Mouse (Mus musculus) embryonic facial prominence, embryonic 11.5 days (tissue): ENCODE measurements at regions not wholly inside any gene's neighbourhood (a gene's known extent, or its start where the extent isn't known, plus 50 kb on each side); places are given as distances from the start of the nearest gene placed in this dataset.

ENCODE experiments used
- ATAC-seq: fragments of 200-750 bp; cut with Nextera tagmentation; replicated peaks from 2 replicates; pipeline ENCODE4 v1.8.0; 2017; ENCODE audit warnings: low read depth; ENCODE audit not compliant: insufficient number of reproducible peaks, low FRiP score, low TSS enrichment
- DNase-seq: peaks from one replicate; pipeline ENCODE4 v3.0.0-alpha.2; 2015; ENCODE audit warnings: low spot score
- H3K27ac ChIP-seq: fragments of 300-500 bp; sonication (generic); replicated peaks from 2 replicates; pipeline ENCODE4 v1.5.1; 2014; ENCODE audit warnings: mild to moderate bottlenecking, low read depth, low read length, control low read depth
- H3K27me3 ChIP-seq: fragments of 300-500 bp; sonication (generic); 2 replicates; pipeline ENCODE4 v1.6.1; 2014; ENCODE audit warnings: mild to moderate bottlenecking, low read length, moderate library complexity, mixed read lengths; ENCODE audit not compliant: control insufficient read depth, insufficient read depth
- H3K36me3 ChIP-seq: fragments of 300-500 bp; sonication (generic); replicated peaks from 2 replicates; pipeline ENCODE4 v1.6.1; 2014; ENCODE audit warnings: low read depth, mild to moderate bottlenecking, low read length, moderate library complexity, mixed read lengths; ENCODE audit not compliant: control insufficient read depth, insufficient read depth
- H3K4me1 ChIP-seq: fragments of 300-500 bp; sonication (generic); 2 replicates; pipeline ENCODE4 v1.6.1; 2014; ENCODE audit warnings: low read length, mixed read lengths; ENCODE audit not compliant: control insufficient read depth, insufficient read depth
- H3K4me2 ChIP-seq: fragments of 300-500 bp; sonication (generic); 2 replicates; pipeline ENCODE4 v1.6.1; 2014; ENCODE audit warnings: low read depth, mild to moderate bottlenecking, control low read depth, low read length, moderate library complexity
- H3K4me3 ChIP-seq: fragments of 300-500 bp; sonication (generic); 2 replicates; pipeline ENCODE4 v1.5.1; 2014; ENCODE audit warnings: low read depth, low read length, control low read depth
- H3K9ac ChIP-seq: fragments of 300-500 bp; sonication (generic); replicated peaks from 2 replicates; pipeline ENCODE4 v1.6.1; 2014; ENCODE audit warnings: mild to moderate bottlenecking, control low read depth, low read length
- H3K9me3 ChIP-seq: fragments of 300-500 bp; sonication (generic); replicated peaks from 2 replicates; pipeline ENCODE4 v1.6.1; 2016; ENCODE audit warnings: mild to moderate bottlenecking, low read length, inconsistent platforms, mixed read lengths; ENCODE audit not compliant: control insufficient read depth
- WGBS: fragments of 180-500 bp; shearing (Covaris S2); extraction: QIAGEN DNeasy Blood & Tissue Kit; methylation state at CpG from one replicate; pipeline ENCODE4 v1.1.7; 2014; 5-methylcytosine and 5-hydroxymethylcytosine counted together

GRCm38 (mm10) chr13:90480484-90480883, 391.1 kb upstream of the Xrcc4 start:
- Histone ChIP-seq H3K27ac (no peak overlapping the region), H3K4me2 (no peak overlapping the region), H3K4me3 (no peak overlapping the region), H3K27me3 (no peaks in the 10 kb centered on the region), H3K9me3 (no peaks in the 10 kb centered on the region), H3K36me3 (no peaks in the 10 kb centered on the region), H3K4me1 (no peaks in the 10 kb centered on the region), H3K9ac (no peak overlapping the region)
- WGBS: 91% methylated on average over 4 of the region's 4 CpGs
- no peak for DNase-seq
- ATAC-seq: no peak

GRCm38 (mm10) chr13:90476880-90477279, 387.5 kb upstream of the Xrcc4 start:
- Histone ChIP-seq H3K4me1 (no peaks in the 10 kb centered on the region), H3K9me3 (no peaks in the 10 kb centered on the region)
- 92% methylated on average over 2 of the region's 2 CpGs for WGBS

GRCm38 (mm10) chr13:90474507-90474906, 385.1 kb upstream of the Xrcc4 start:
- DNase-seq (no peak), ATAC-seq (no peak)
- Histone ChIP-seq H3K4me3 (no peak overlapping the region), H3K36me3 (no peaks in the 10 kb centered on the region), H3K9ac (no peak overlapping the region), H3K4me1 (no peaks in the 10 kb centered on the region), H3K9me3 (no peaks in the 10 kb centered on the region), H3K27ac (no peak overlapping the region), H3K4me2 (no peak overlapping the region), H3K27me3 (no peaks in the 10 kb centered on the region)
- 94% methylated on average over 6 of the region's 6 CpGs for WGBS

More at GRCm38 (mm10) chr13:90476880-90477279, 387.5 kb upstream of the Xrcc4 start:
- H3K9ac ChIP-seq: no peak overlapping the region
- no peaks in the 10 kb centered on the region for H3K27me3 ChIP-seq
- ATAC-seq (no peak), DNase-seq (no peak)
- no peak overlapping the region for H3K4me2 ChIP-seq
- no peaks in the 10 kb centered on the region for H3K36me3 ChIP-seq
- H3K4me3 ChIP-seq: no peak overlapping the region
- H3K27ac ChIP-seq: no peak overlapping the region

- no peak for DNase-seq
- Histone ChIP-seq H3K9ac (no peak overlapping the region), H3K27me3 (no peaks in the 10 kb centered on the region), H3K4me1 (no peaks in the 10 kb centered on the region), H3K4me3 (no peak overlapping the region), H3K9me3 (no peaks in the 10 kb centered on the region), H3K36me3 (no peaks in the 10 kb centered on the region), H3K27ac (no peak overlapping the region), H3K4me2 (no peak overlapping the region)
- ATAC-seq: no peak
Measured at GRCm38 (mm10) chr13:90474053-90474452, 384.6 kb upstream of the Xrcc4 start.

GRCm38 (mm10) chr13:90473041-90473825, 383.8 kb upstream of the Xrcc4 start:
- H3K27me3 ChIP-seq: no peaks in the 10 kb centered on the region
- H3K27ac ChIP-seq: no peak overlapping the region
- no peaks in the 10 kb centered on the region for H3K4me1 ChIP-seq
- H3K4me2 ChIP-seq: no peak overlapping the region
- WGBS: 85% methylated on average over 8 of the region's 8 CpGs
- no peaks in the 10 kb centered on the region for H3K36me3 ChIP-seq
- no peak overlapping the region for H3K9ac ChIP-seq
- H3K4me3 ChIP-seq: no peak overlapping the region
- DNase-seq (no peak), ATAC-seq (no peak)
- H3K9me3 ChIP-seq: no peaks in the 10 kb centered on the region

GRCm38 (mm10) chr13:90466096-90466495, 376.7 kb upstream of the Xrcc4 start:
- H3K9ac ChIP-seq: no peak overlapping the region
- H3K27me3 ChIP-seq: no peaks in the 10 kb centered on the region
- H3K27ac ChIP-seq: no peak overlapping the region
- H3K4me3 ChIP-seq: no peak overlapping the region
- no peaks in the 10 kb centered on the region for H3K36me3 ChIP-seq
- ATAC-seq (no peak; the same call in 1 of the 2 replicates), DNase-seq (peak; percentile 89)
- no peaks in the 10 kb centered on the region for H3K4me1 ChIP-seq
- no peak overlapping the region for H3K4me2 ChIP-seq
- WGBS: 29% methylated on average over 5 of the region's 5 CpGs
- no peaks in the 10 kb centered on the region for H3K9me3 ChIP-seq

- H3K9ac ChIP-seq: no peak overlapping the region
- ATAC-seq (no peak; the same call in 1 of the 2 replicates), DNase-seq (no peak)
- H3K4me1 ChIP-seq: no peaks in the 10 kb centered on the region
- H3K27me3 ChIP-seq: no peaks in the 10 kb centered on the region
- H3K36me3 ChIP-seq: no peaks in the 10 kb centered on the region
- H3K9me3 ChIP-seq: no peaks in the 10 kb centered on the region
- no peak overlapping the region for H3K4me2 ChIP-seq
- no peak overlapping the region for H3K4me3 ChIP-seq
- no peak overlapping the region for H3K27ac ChIP-seq
- 56% methylated on average over 2 of the region's 2 CpGs for WGBS
Measured at GRCm38 (mm10) chr13:90464051-90464450, 374.6 kb upstream of the Xrcc4 start.

- H3K4me1 ChIP-seq: no peaks in the 10 kb centered on the region
- H3K36me3 ChIP-seq: no peaks in the 10 kb centered on the region
- H3K4me3 ChIP-seq: no peak overlapping the region
- no peak overlapping the region for H3K9ac ChIP-seq
- H3K27me3 ChIP-seq: no peaks in the 10 kb centered on the region
- no peaks in the 10 kb centered on the region for H3K9me3 ChIP-seq
- DNase-seq (no peak), ATAC-seq (no peak)
- H3K27ac ChIP-seq: no peak overlapping the region
- no peak overlapping the region for H3K4me2 ChIP-seq
- 83% methylated on average over 2 of the region's 2 CpGs for WGBS
Measured at GRCm38 (mm10) chr13:90463381-90463780, 374.0 kb upstream of the Xrcc4 start.
